Mouse (Mus musculus): ENCODE measurements around the gene Lrrc31.

GRCm38 (mm10) chr3:30723179-30723578 is 23.5 kb upstream of the Lrrc31 start:
- TF ChIP-seq MAX (IDR thresholded peaks at IDR 0.05) = no peak
- no peak for TF ChIP-seq CTCF (IDR thresholded peaks at IDR 0.05; ENCODE audit: control insufficient read depth, insufficient read depth, insufficient read length)
- TF ChIP-seq MYOG (IDR thresholded peaks at IDR 0.05; ENCODE audit: control insufficient read depth, extremely low read depth, insufficient read length) = no peak
- no peak for TF ChIP-seq USF1 (IDR thresholded peaks at IDR 0.05; ENCODE audit: low read depth)
- TF ChIP-seq CEBPB (IDR thresholded peaks at IDR 0.05; ENCODE audit: low read depth) = no peak
- no peak for TF ChIP-seq FOSL1 (IDR thresholded peaks at IDR 0.05; ENCODE audit: insufficient read depth, low read length, poor library complexity, severe bottlenecking)
